Mouse (Mus musculus) kidney, postnatal 0 days (tissue): Measurements from ENCODE around the gene Kdelr2. TPM values are rescaled to one million over a fixed set of nuclear protein-coding genes. Genes with fewer than 3 reads are reported as not detected.

ENCODE experiments used
- ATAC-seq: fragments of 200-750 bp; cut with Nextera tagmentation; replicated peaks from 2 replicates; pipeline ENCODE4 v1.8.0; 2017; ENCODE audit warnings: low read depth, moderate number of reproducible peaks, moderate TSS enrichment, moderate library complexity; ENCODE audit not compliant: low FRiP score
- DNase-seq: peaks from one replicate; pipeline ENCODE4 v3.0.0-alpha.2; 2016; ENCODE audit warnings: low spot score
- H3K27ac ChIP-seq: fragments of 300-500 bp; sonication (generic); 2 replicates; pipeline ENCODE4 v1.5.1; 2014; ENCODE audit warnings: mild to moderate bottlenecking
- H3K27me3 ChIP-seq: fragments of 300-500 bp; sonication (generic); 2 replicates; pipeline ENCODE4 v1.6.1; 2014; ENCODE audit warnings: low read length, mixed read lengths; ENCODE audit not compliant: insufficient read depth
- H3K36me3 ChIP-seq: fragments of 300-500 bp; sonication (generic); 2 replicates; pipeline ENCODE4 v1.6.1; 2014; ENCODE audit warnings: low read length, mixed read lengths; ENCODE audit not compliant: insufficient read depth
- H3K4me1 ChIP-seq: fragments of 300-500 bp; sonication (generic); replicated peaks from 2 replicates; pipeline ENCODE4 v1.6.1; 2014; ENCODE audit warnings: antibody characterized with exemption, low read length, mixed read lengths; ENCODE audit not compliant: insufficient read depth
- H3K4me2 ChIP-seq: fragments of 300-500 bp; sonication (generic); 2 replicates; pipeline ENCODE4 v1.6.1; 2014; ENCODE audit warnings: mild to moderate bottlenecking, low read length, moderate library complexity, mixed read lengths
- H3K4me3 ChIP-seq: fragments of 300-500 bp; sonication (generic); replicated peaks from 2 replicates; pipeline ENCODE4 v1.5.1; 2014; ENCODE audit warnings: low read depth, low read length
- H3K9ac ChIP-seq: fragments of 300-500 bp; sonication (generic); 2 replicates; pipeline ENCODE4 v1.6.1; 2014; ENCODE audit warnings: low read depth, low read length
- H3K9me3 ChIP-seq: fragments of 300-500 bp; sonication (generic); replicated peaks from 2 replicates; pipeline ENCODE4 v1.6.1; 2016; ENCODE audit warnings: low read length, inconsistent platforms, mixed read lengths
- CTCF ChIP-seq: IDR thresholded peaks from 2 replicates; pipeline ENCODE4 v1.5.1; 2016; ENCODE audit warnings: antibody characterized with exemption, low read depth, mild to moderate bottlenecking, moderate library complexity
- WGBS: fragments of 180-500 bp; shearing (Covaris S2); extraction: QIAGEN DNeasy Blood & Tissue Kit; methylation state at CpG from one replicate; pipeline ENCODE4 v1.1.7; 2014; 5-methylcytosine and 5-hydroxymethylcytosine counted together
- polyA plus RNA-seq: library from polyadenylated mRNA; unstranded; fragments of >200 nt; fragmentation: Nextera tagmentation; extraction: Ambion mirVana; gene quantifications from 2 replicates; pipeline ENCODE4 v1.2.1, GENCODE M21; 2015

Kdelr2 gene
- polyA plus RNA-seq, 1 experiment from 2014 or later: 319 TPM

GRCm38 (mm10) chr5:143361428-143361827, 42.2 kb upstream of the Kdelr2 start:
- TF ChIP-seq CTCF: no peak
- no peak for DNase-seq
- H3K9me3 ChIP-seq: no peaks in the 10 kb centered on the region
- H3K27me3 ChIP-seq: peaks cover 19% of the 10 kb centered on the region
- ATAC-seq: no peak
- no peak overlapping the region for H3K9ac ChIP-seq
- no peak overlapping the region for H3K27ac ChIP-seq
- H3K36me3 ChIP-seq: no peaks in the 10 kb centered on the region
- peaks cover 4% of the 10 kb centered on the region; the same call in 1 of the 2 replicates for H3K4me1 ChIP-seq
- no peak overlapping the region for H3K4me2 ChIP-seq
- H3K4me3 ChIP-seq: no peak overlapping the region
- 74% methylated on average over 7 of the region's 7 CpGs for WGBS

- Histone ChIP-seq H3K36me3 (no peaks in the 10 kb centered on the region), H3K27me3 (peaks cover 25% of the 10 kb centered on the region), H3K4me3 (peak overlapping the region; percentile 45), H3K4me1 (0 out of 2 replicates have a peak, but pooled peaks cover 4% of the 10 kb centered on the region), H3K9me3 (no peaks in the 10 kb centered on the region), H3K27ac (no peak overlapping the region), H3K9ac (peak overlapping the region; percentile 19), H3K4me2 (peak overlapping the region; percentile 73)
- no peak for TF ChIP-seq CTCF
- peak; percentile 56 for ATAC-seq
- 1% methylated on average over 47 of the region's 47 CpGs for WGBS
- peak; percentile 53 for DNase-seq
These were observed 39.7 kb upstream of the Kdelr2 start for GRCm38 (mm10) chr5:143363678-143364615.

- no peaks in the 10 kb centered on the region for H3K36me3 ChIP-seq
- no peak overlapping the region for H3K4me3 ChIP-seq
- H3K27me3 ChIP-seq: peaks cover 58% of the 10 kb centered on the region
- peaks cover 11% of the 10 kb centered on the region for H3K4me1 ChIP-seq
- ATAC-seq: no peak
- no peak overlapping the region for H3K4me2 ChIP-seq
- H3K9ac ChIP-seq: no peak overlapping the region
- 66% methylated on average over 3 of the region's 3 CpGs for WGBS
- TF ChIP-seq CTCF: no peak
- no peaks in the 10 kb centered on the region for H3K9me3 ChIP-seq
- no peak for DNase-seq
- H3K27ac ChIP-seq: no peak overlapping the region
These were observed 35.7 kb upstream of the Kdelr2 start for GRCm38 (mm10) chr5:143367931-143368330.

- H3K9ac ChIP-seq: no peak overlapping the region
These were observed 33.9 kb upstream of the Kdelr2 start for GRCm38 (mm10) chr5:143369611-143370255.

GRCm38 (mm10) chr5:143370416-143371145, 33.1 kb upstream of the Kdelr2 start:
- H3K36me3 ChIP-seq: no peaks in the 10 kb centered on the region
- peak overlapping the region; percentile 43; the same call in 1 of the 2 replicates for H3K4me2 ChIP-seq
- no peak for ATAC-seq
- DNase-seq: no peak
- WGBS: 23% methylated on average over 17 of the region's 17 CpGs
- H3K27me3 ChIP-seq: peaks cover 64% of the 10 kb centered on the region
- no peak overlapping the region for H3K4me3 ChIP-seq
- no peak overlapping the region for H3K9ac ChIP-seq
- peaks cover 9% of the 10 kb centered on the region for H3K4me1 ChIP-seq
- H3K9me3 ChIP-seq: no peaks in the 10 kb centered on the region
- no peak for TF ChIP-seq CTCF
- no peak overlapping the region for H3K27ac ChIP-seq

More at GRCm38 (mm10) chr5:143369611-143370255, 33.9 kb upstream of the Kdelr2 start:
- peak overlapping the region; percentile 43 for H3K4me2 ChIP-seq
- peak overlapping the region; percentile 11; the same call in 1 of the 2 replicates for H3K4me3 ChIP-seq
- no peaks in the 10 kb centered on the region for H3K36me3 ChIP-seq
- peak; percentile 47 for DNase-seq
- no peak for TF ChIP-seq CTCF
- H3K27ac ChIP-seq: no peak overlapping the region
- H3K9me3 ChIP-seq: no peaks in the 10 kb centered on the region
- 2% methylated on average over 36 of the region's 36 CpGs for WGBS
- H3K27me3 ChIP-seq: peaks cover 65% of the 10 kb centered on the region
- H3K4me1 ChIP-seq: peaks cover 9% of the 10 kb centered on the region
- ATAC-seq: no peak

GRCm38 (mm10) chr5:143371146-143371510, 32.5 kb upstream of the Kdelr2 start:
- Histone ChIP-seq H3K9me3 (no peaks in the 10 kb centered on the region), H3K9ac (no peak overlapping the region), H3K4me1 (peaks cover 9% of the 10 kb centered on the region), H3K27me3 (peaks cover 61% of the 10 kb centered on the region), H3K4me2 (no peak overlapping the region), H3K27ac (no peak overlapping the region), H3K4me3 (no peak overlapping the region), H3K36me3 (no peaks in the 10 kb centered on the region)
- DNase-seq (no peak), ATAC-seq (no peak)
- TF ChIP-seq CTCF: no peak
- WGBS: 53% methylated on average over 4 of the region's 4 CpGs
